In the genomic region with DNA sequence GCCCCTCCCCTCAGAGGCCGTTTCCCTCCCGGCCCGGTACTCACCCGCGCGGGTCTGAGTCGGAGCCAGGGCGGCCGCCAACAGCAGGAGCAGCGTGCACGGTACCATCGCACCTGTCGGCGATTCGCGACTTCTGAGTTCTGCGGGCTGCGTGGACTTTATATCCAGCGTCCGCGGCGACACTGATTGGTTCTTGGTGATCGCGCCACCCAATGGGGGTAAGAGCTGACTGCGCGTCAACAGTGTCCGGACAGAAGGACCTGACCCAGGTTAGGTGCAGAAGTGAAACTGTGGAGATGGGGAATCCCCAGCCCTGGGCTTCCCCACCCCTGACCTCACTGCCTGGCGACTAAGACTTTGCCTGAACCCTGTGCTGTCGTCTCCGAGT, we compare ENCODE assay signal across 8 mouse cellular contexts. TPM values are rescaled to one million over a fixed set of nuclear protein-coding genes. Genes with fewer than 3 reads are reported as not detected.
DNase-seq lines count a peak whose midpoint lies in the region; ATAC-seq lines count a peak whose summit lies in the region.

A gene (minus strand): TSS at position 198 of the 388 bp plus-strand sequence.

- peak within 1 kb of the TSS; percentile 79 for H3K4me2 ChIP-seq in embryonic facial prominence, embryonic 13.5 days
- H3K4me2 ChIP-seq in midbrain, embryonic 11.5 days: peak within 1 kb of the TSS; percentile 97

- peak within 1 kb of the TSS; percentile 63 for H3K9ac ChIP-seq in embryonic facial prominence, embryonic 13.5 days
- H3K9ac ChIP-seq in midbrain, embryonic 11.5 days (ENCODE audit: low read length): peak within 1 kb of the TSS; percentile 65

- H3K4me3 ChIP-seq in embryonic facial prominence, embryonic 13.5 days: peak within 1 kb of the TSS; percentile 46
- H3K4me3 ChIP-seq in midbrain, embryonic 11.5 days (ENCODE audit: low read depth, low read length): peak within 1 kb of the TSS; percentile 56

- ATAC-seq in embryonic facial prominence, embryonic 13.5 days (ENCODE audit: insufficient number of reproducible peaks, insufficient read depth, low FRiP score, low TSS enrichment, low read depth): 0 out of 2 replicates have a peak, but pooled peaks have one; percentile 32
- ATAC-seq in midbrain, embryonic 11.5 days (ENCODE audit: low FRiP score): peak; percentile 76

- H3K36me3 ChIP-seq in embryonic facial prominence, embryonic 13.5 days: no peaks in the 10 kb centered on the region
- H3K36me3 ChIP-seq in midbrain, embryonic 11.5 days (ENCODE audit: control insufficient read depth, insufficient read depth, low read length): no peaks in the 10 kb centered on the region

- no peaks in the 10 kb centered on the region for H3K9me3 ChIP-seq in embryonic facial prominence, embryonic 13.5 days
- H3K9me3 ChIP-seq in midbrain, embryonic 11.5 days (ENCODE audit: control insufficient read depth, low read length): no peaks in the 10 kb centered on the region

- DNase-seq in 3134 (ENCODE audit: extremely low read depth, insufficient read length, low spot score): peak; percentile 90
- DNase-seq in adrenal gland, postnatal 25 days: peak; percentile 92
- peak; percentile 100 for DNase-seq in heart, adult 11 months
- DNase-seq in kidney, adult 11 months: peak; percentile 95
- peak; percentile 60 for DNase-seq in left cerebral cortex, postnatal 4 days
- peak; percentile 92 for DNase-seq in midbrain, embryonic 11.5 days (ENCODE audit: low spot score, missing footprints)
- peak; percentile 86 for DNase-seq in spleen, adult 12 weeks (ENCODE audit: low spot score)

- H3K27me3 ChIP-seq in embryonic facial prominence, embryonic 13.5 days: peaks cover 64% of the 10 kb centered on the region
- H3K27me3 ChIP-seq in midbrain, embryonic 11.5 days (ENCODE audit: control insufficient read depth, insufficient read depth, low read length): peaks cover 12% of the 10 kb centered on the region

- intact Hi-C loops in left cerebral cortex, postnatal 4 days (cut with DNase I): no loop called here

- no peak within 1 kb of the TSS for H3K27ac ChIP-seq in embryonic facial prominence, embryonic 13.5 days
- H3K27ac ChIP-seq in midbrain, embryonic 11.5 days (ENCODE audit: low read depth, low read length): no peak within 1 kb of the TSS

- 0% methylated on average over 30 of the region's 30 CpGs for WGBS in embryonic facial prominence, embryonic 13.5 days
- under 1% methylated on average over 30 of the region's 30 CpGs for WGBS in midbrain, embryonic 11.5 days

- peaks cover 11% of the 10 kb centered on the region; the same call in 1 of the 2 replicates for H3K4me1 ChIP-seq in embryonic facial prominence, embryonic 13.5 days
- no peaks in the 10 kb centered on the region for H3K4me1 ChIP-seq in midbrain, embryonic 11.5 days (ENCODE audit: control insufficient read depth, insufficient read depth, low read length)

RNA-seq across cellular contexts. Expression of the gene that starts here (rescaled TPM):
- 321 and 327 TPM in 2 replicates for total RNA-seq in adrenal gland, postnatal 25 days (2021)
- 8.5 and 14.6 TPM in 2 replicates for polyA plus RNA-seq in embryonic facial prominence, embryonic 13.5 days (2015; fragmentation: Nextera tagmentation; extraction: Ambion mirVana)
- total RNA-seq in left cerebral cortex, postnatal 4 days (2021): 10 to 100 TPM in 1 of 2 experiments, 1 to 10 TPM in 1; 8.2 to 13.8 TPM
- 30.0 and 37.2 TPM in 2 replicates for polyA plus RNA-seq in midbrain, embryonic 11.5 days (2014; fragmentation: Nextera tagmentation; extraction: Ambion mirVana)

Comparison
In these comparisons a context has a peak if more than half of its experiments do, and no peak if none do; other contexts are left out.
1. RNA of the gene that starts here (total RNA-seq): 321 to 327 TPM in adrenal gland, postnatal 25 days; 8.2 to 13.8 TPM in left cerebral cortex, postnatal 4 days; every median in the first group is over 10 times any median in the second.
2. Peak in every context shown above with its lines, with median percentiles within 50 percentile points of each other: DNase-seq.